Mouse (Mus musculus) embryonic facial prominence, embryonic 11.5 days (tissue): ENCODE measurements around the gene Zcchc14. TPM values are rescaled to one million over a fixed set of nuclear protein-coding genes. Genes with fewer than 3 reads are reported as not detected.
A peak's percentile ranks its signal among the peaks of the same experiment; 100 is the strongest.

Experiments used
- ATAC-seq: fragments of 200-750 bp; cut with Nextera tagmentation; replicated peaks from 2 replicates; pipeline ENCODE4 v1.8.0; 2017; ENCODE audit warnings: low read depth; ENCODE audit not compliant: insufficient number of reproducible peaks, low FRiP score, low TSS enrichment
- DNase-seq: peaks from one replicate; pipeline ENCODE4 v3.0.0-alpha.2; 2015; ENCODE audit warnings: low spot score
- H3K27ac ChIP-seq: fragments of 300-500 bp; sonication (generic); replicated peaks from 2 replicates; pipeline ENCODE4 v1.5.1; 2014; ENCODE audit warnings: mild to moderate bottlenecking, low read depth, low read length, control low read depth
- H3K27me3 ChIP-seq: fragments of 300-500 bp; sonication (generic); 2 replicates; pipeline ENCODE4 v1.6.1; 2014; ENCODE audit warnings: mild to moderate bottlenecking, low read length, moderate library complexity, mixed read lengths; ENCODE audit not compliant: control insufficient read depth, insufficient read depth
- H3K36me3 ChIP-seq: fragments of 300-500 bp; sonication (generic); replicated peaks from 2 replicates; pipeline ENCODE4 v1.6.1; 2014; ENCODE audit warnings: low read depth, mild to moderate bottlenecking, low read length, moderate library complexity, mixed read lengths; ENCODE audit not compliant: control insufficient read depth, insufficient read depth
- H3K4me1 ChIP-seq: fragments of 300-500 bp; sonication (generic); 2 replicates; pipeline ENCODE4 v1.6.1; 2014; ENCODE audit warnings: low read length, mixed read lengths; ENCODE audit not compliant: control insufficient read depth, insufficient read depth
- H3K4me2 ChIP-seq: fragments of 300-500 bp; sonication (generic); 2 replicates; pipeline ENCODE4 v1.6.1; 2014; ENCODE audit warnings: low read depth, mild to moderate bottlenecking, control low read depth, low read length, moderate library complexity
- H3K4me3 ChIP-seq: fragments of 300-500 bp; sonication (generic); 2 replicates; pipeline ENCODE4 v1.5.1; 2014; ENCODE audit warnings: low read depth, low read length, control low read depth
- H3K9ac ChIP-seq: fragments of 300-500 bp; sonication (generic); replicated peaks from 2 replicates; pipeline ENCODE4 v1.6.1; 2014; ENCODE audit warnings: mild to moderate bottlenecking, control low read depth, low read length
- H3K9me3 ChIP-seq: fragments of 300-500 bp; sonication (generic); replicated peaks from 2 replicates; pipeline ENCODE4 v1.6.1; 2016; ENCODE audit warnings: mild to moderate bottlenecking, low read length, inconsistent platforms, mixed read lengths; ENCODE audit not compliant: control insufficient read depth
- WGBS: fragments of 180-500 bp; shearing (Covaris S2); extraction: QIAGEN DNeasy Blood & Tissue Kit; methylation state at CpG from one replicate; pipeline ENCODE4 v1.1.7; 2014; 5-methylcytosine and 5-hydroxymethylcytosine counted together
- polyA plus RNA-seq: library from polyadenylated mRNA; unstranded; fragments of >200 nt; fragmentation: Nextera tagmentation; extraction: Ambion mirVana; gene quantifications from 2 replicates; pipeline ENCODE4 v1.2.1, GENCODE M21; 2014

Gene Zcchc14
- polyA plus RNA-seq, 1 experiment from 2014 or later, result 17.4 TPM

DNA sequence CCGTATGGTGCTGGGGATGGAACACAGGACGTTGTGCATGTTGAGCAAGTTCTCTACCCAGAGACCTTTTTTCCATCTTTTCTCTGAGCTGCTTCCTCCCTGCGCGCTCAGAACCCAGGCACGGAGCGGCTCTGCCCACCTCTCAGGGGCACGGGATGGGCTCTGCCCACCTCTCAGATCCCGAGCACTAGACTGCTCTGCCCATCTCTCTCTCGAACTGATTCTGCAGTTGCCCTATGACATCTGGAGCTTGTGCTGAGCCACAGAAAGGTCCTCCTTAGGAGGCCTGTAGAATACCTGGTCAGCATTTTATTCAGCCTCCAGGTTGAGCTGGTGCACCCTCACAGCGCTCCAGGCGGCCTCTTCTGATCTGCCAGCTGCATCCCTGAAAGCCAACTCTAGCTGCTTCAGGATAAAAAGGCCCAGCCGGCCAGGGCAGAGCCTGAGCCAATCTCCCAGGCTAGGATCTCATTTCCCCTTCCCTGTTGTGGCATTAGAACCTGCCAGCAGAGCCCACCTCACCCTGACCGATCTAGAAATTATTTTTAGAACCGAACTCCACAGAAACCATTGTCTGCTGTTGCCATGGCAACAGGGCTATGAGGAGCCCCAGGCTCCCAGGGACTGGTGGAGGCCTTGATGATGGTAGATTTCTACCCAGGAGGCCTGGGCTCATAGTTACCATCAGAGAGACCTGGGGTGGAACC is 34.9 kb upstream of the Zcchc14 start:
- H3K4me2 ChIP-seq, result no peak overlapping the region
- H3K4me3 ChIP-seq, result no peak overlapping the region
- peaks cover 4% of the 10 kb centered on the region; the same call in 1 of the 2 replicates for H3K4me1 ChIP-seq
- no peaks in the 10 kb centered on the region for H3K27me3 ChIP-seq
- DNase-seq (peak; percentile 52), ATAC-seq (no peak)
- 52% methylated on average over 14 of the region's 14 CpGs for WGBS
- no peaks in the 10 kb centered on the region for H3K36me3 ChIP-seq
- no peaks in the 10 kb centered on the region for H3K9me3 ChIP-seq
- no peak overlapping the region; the same call in 1 of the 2 replicates for H3K9ac ChIP-seq
- H3K27ac ChIP-seq, result no peak overlapping the region

DNA sequence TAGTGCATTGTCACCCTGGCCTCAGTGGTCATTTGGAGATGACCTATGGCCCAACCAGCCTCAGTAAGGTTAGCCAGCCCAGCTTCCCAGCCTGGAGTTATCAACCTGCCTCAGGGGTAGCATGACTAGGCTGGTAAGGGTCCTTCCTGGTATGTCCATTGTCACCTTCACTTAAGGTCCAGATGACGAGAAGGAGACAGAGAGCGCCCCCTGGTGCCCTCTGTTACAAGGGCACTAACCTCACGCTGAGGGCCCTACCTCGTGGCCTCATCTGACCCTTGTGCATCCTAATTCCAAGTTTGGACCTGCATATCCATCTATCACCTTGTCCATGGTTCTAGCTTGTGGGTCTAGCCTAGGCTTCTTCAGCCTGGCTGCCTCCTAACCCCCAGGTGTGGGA is 32.7 kb upstream of the Zcchc14 start:
- Histone ChIP-seq H3K36me3 (no peaks in the 10 kb centered on the region), H3K27ac (no peak overlapping the region), H3K9me3 (no peaks in the 10 kb centered on the region), H3K27me3 (no peaks in the 10 kb centered on the region), H3K4me2 (no peak overlapping the region), H3K4me3 (no peak overlapping the region), H3K4me1 (peaks cover 4% of the 10 kb centered on the region; the same call in 1 of the 2 replicates), H3K9ac (no peak overlapping the region)
- DNase-seq (peak; percentile 50), ATAC-seq (no peak)
- WGBS, result 22% methylated on average over 4 of the region's 4 CpGs

- H3K27ac ChIP-seq, result no peak overlapping the region
- DNase-seq (no peak), ATAC-seq (no peak)
- 75% methylated on average over 10 of the region's 10 CpGs for WGBS
- H3K4me3 ChIP-seq, result no peak overlapping the region
- no peaks in the 10 kb centered on the region for H3K36me3 ChIP-seq
- H3K9ac ChIP-seq, result no peak overlapping the region
- no peaks in the 10 kb centered on the region for H3K27me3 ChIP-seq
- peaks cover 2% of the 10 kb centered on the region; the same call in 1 of the 2 replicates for H3K4me1 ChIP-seq
- H3K4me2 ChIP-seq, result no peak overlapping the region
- H3K9me3 ChIP-seq, result no peaks in the 10 kb centered on the region
Observed at GRCm38 (mm10) chr8:121683083-121683832, 30.6 kb upstream of the Zcchc14 start.

GRCm38 (mm10) chr8:121681457-121681856 is 28.8 kb upstream of the Zcchc14 start:
- no peak for ATAC-seq

GRCm38 (mm10) chr8:121680896-121681295 is 28.2 kb upstream of the Zcchc14 start:
- Histone ChIP-seq H3K4me3 (no peak overlapping the region), H3K4me1 (no peaks in the 10 kb centered on the region), H3K27ac (no peak overlapping the region), H3K27me3 (no peaks in the 10 kb centered on the region), H3K4me2 (no peak overlapping the region), H3K9ac (no peak overlapping the region), H3K9me3 (no peaks in the 10 kb centered on the region), H3K36me3 (no peaks in the 10 kb centered on the region)
- ATAC-seq, result no peak
- 87% methylated on average over 4 of the region's 4 CpGs for WGBS
- no peak for DNase-seq

More at GRCm38 (mm10) chr8:121681457-121681856, 28.8 kb upstream of the Zcchc14 start:
- H3K27ac ChIP-seq, result no peak overlapping the region
- H3K36me3 ChIP-seq, result no peaks in the 10 kb centered on the region
- no peak overlapping the region for H3K4me2 ChIP-seq
- 58% methylated on average over 10 of the region's 10 CpGs for WGBS
- no peaks in the 10 kb centered on the region for H3K27me3 ChIP-seq
- no peak overlapping the region for H3K9ac ChIP-seq
- H3K4me1 ChIP-seq, result no peaks in the 10 kb centered on the region
- no peaks in the 10 kb centered on the region for H3K9me3 ChIP-seq
- DNase-seq, result no peak
- H3K4me3 ChIP-seq, result no peak overlapping the region

DNA sequence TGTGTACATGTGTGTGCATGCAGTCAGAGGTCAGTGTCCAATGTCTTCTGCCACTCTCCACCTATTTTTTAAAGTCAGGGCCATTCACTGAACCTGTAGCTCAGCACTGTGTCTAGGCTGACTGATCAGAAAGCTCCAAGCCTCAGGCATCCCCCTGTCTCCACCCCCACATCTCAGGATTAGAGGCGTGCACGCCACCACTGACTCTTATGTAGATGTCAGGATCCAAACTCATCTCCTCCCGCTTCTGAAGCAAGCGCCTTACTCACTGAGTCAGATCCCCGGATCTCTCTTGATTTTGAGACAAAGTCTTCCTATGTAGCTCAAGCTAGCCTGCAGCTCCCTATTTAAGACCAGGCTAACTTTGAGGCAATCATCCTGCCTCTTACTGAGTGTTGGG is 26.0 kb upstream of the Zcchc14 start:
- H3K9me3 ChIP-seq, result no peaks in the 10 kb centered on the region
- no peak overlapping the region for H3K4me2 ChIP-seq
- DNase-seq (no peak), ATAC-seq (no peak)
- 60% methylated on average over 5 of the region's 5 CpGs for WGBS
- H3K4me1 ChIP-seq, result no peaks in the 10 kb centered on the region
- H3K4me3 ChIP-seq, result no peak overlapping the region
- H3K9ac ChIP-seq, result no peak overlapping the region
- H3K27ac ChIP-seq, result no peak overlapping the region
- no peaks in the 10 kb centered on the region for H3K36me3 ChIP-seq
- H3K27me3 ChIP-seq, result no peaks in the 10 kb centered on the region

DNA sequence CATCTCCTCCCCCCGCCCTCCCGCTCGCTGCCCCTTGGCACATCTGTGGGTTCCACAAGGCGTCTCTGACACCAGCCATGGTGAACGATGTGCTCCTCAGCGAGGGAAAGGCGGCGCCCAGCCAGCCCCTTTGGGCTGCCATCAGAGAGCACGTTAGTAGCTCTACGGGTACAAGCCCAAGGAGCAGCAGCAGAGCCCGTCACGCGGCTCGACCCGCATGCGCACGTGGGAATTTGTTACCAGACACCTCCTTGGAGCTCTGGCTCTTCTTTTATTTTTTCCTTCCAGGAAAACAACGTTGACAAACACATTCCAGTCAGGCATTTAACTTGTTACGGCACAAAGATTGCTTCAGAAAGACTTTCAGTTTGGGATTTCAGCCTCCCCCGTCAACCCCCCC is 23.0 kb upstream of the Zcchc14 start:
- H3K36me3 ChIP-seq, result no peaks in the 10 kb centered on the region
- H3K27ac ChIP-seq, result no peak overlapping the region
- 52% methylated on average over 20 of the region's 20 CpGs for WGBS
- H3K27me3 ChIP-seq, result no peaks in the 10 kb centered on the region
- DNase-seq (no peak), ATAC-seq (no peak)
- H3K4me1 ChIP-seq, result no peaks in the 10 kb centered on the region
- H3K9ac ChIP-seq, result no peak overlapping the region
- no peaks in the 10 kb centered on the region for H3K9me3 ChIP-seq
- H3K4me2 ChIP-seq, result no peak overlapping the region
- H3K4me3 ChIP-seq, result no peak overlapping the region

DNA sequence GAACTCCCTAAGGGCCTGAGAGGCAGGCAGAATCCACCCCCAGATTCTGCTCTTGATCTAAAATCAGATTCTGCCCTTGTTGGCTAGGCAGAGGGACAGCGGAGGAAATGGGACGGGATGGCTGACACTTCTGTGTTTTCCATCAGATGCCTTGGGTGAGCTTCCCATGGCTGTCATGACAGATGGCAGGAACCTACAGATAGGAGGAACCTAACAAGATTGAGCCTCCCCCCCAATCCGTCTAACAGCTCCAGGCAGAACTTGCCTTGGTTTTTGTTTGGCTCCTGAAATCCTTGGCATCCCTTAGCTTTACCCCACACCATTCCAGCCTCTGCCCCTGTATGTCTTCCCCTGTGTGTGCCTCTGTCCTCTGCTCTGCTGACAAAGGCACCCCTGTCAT is 22.5 kb upstream of the Zcchc14 start:
- no peak overlapping the region for H3K9ac ChIP-seq

More for the DNA sequence above, 22.5 kb upstream of the Zcchc14 start:
- DNase-seq, result no peak
- Histone ChIP-seq H3K9me3 (no peaks in the 10 kb centered on the region), H3K27me3 (no peaks in the 10 kb centered on the region), H3K36me3 (no peaks in the 10 kb centered on the region), H3K27ac (no peak overlapping the region), H3K4me3 (no peak overlapping the region), H3K4me1 (no peaks in the 10 kb centered on the region), H3K4me2 (no peak overlapping the region)
- 77% methylated on average over 3 of the region's 3 CpGs for WGBS
- ATAC-seq, result no peak
